ENCODE assay signal across 11 mouse cellular contexts in the genomic region with DNA sequence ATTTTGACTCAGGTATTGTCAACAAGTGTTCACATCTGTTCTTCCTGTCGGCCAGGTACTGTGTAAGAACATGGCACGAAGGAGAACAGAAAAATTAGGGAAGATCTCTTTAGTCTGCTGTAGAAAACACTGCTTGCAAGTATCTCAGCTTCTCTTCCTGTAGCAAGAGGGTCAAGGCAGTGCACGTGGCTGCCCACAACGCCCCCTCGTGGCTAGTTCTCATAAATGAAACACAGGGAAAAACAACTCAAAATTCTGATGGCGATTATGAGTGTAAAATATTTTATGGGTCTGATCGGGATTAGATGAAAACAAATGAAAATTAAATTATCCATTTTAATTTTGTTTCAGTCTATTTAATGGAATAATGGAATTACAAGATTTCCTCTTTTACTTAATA.
A peak's percentile ranks its signal among the peaks of the same experiment; 100 is the strongest.
DNase-seq lines count a peak whose midpoint lies in the region; ATAC-seq and TF ChIP-seq lines count a peak whose summit lies in the region.
"Had no signal": no experiment of that assay in that cellular context is flagged by ENCODE, and none has a peak within 500 bp of the region (broad histone marks: within the 10 kb centered on the region; RNA-seq: fewer than 3 reads in every experiment).

No protein-coding gene starts in this region.

- 55% methylated on average over 7 of the region's 7 CpGs for WGBS in kidney, adult 2 months
- 52% methylated on average over 7 of the region's 7 CpGs for WGBS in thymus, adult 2 months

- no peaks in the 10 kb centered on the region for H3K27me3 ChIP-seq in kidney, adult 2 months (replicated peaks; ENCODE audit: control insufficient read depth, insufficient read depth, low read length)
- no peaks in the 10 kb centered on the region for H3K27me3 ChIP-seq in thymus, adult 2 months (ENCODE audit: control insufficient read depth, insufficient read depth, low read length)
- H3K27me3 ChIP-seq: embryonic facial prominence, embryonic 12.5 days; liver, embryonic 13.5 days; neural tube, embryonic 12.5 days had no signal

- peak; percentile 32 for DNase-seq in kidney, postnatal 10 days
- DNase-seq in kidney, adult 2 months, result no peak
- DNase-seq in thymus, adult 2 months, result peak; percentile 26
- DNase-seq in thymus, adult 18-20 months, result no peak
- no peak for DNase-seq in urinary bladder, adult 2 months (ENCODE audit: low spot score)
- DNase-seq in heart, adult 18-20 months, result no peak
- DNase-seq: adrenal gland, adult 8-10 months had no signal

- ATAC-seq in granulocyte monocyte progenitor cell, adult 5-6 weeks (replicated peaks; ENCODE audit: poor library complexity, severe bottlenecking), result peak; percentile 48

- no peak for TF ChIP-seq CTCF in kidney, adult 2 months (conservative IDR thresholded peaks at IDR 0.05; ENCODE audit: insufficient read depth, insufficient read length, low read depth, low read length)
- TF ChIP-seq CTCF in thymus, adult 2 months (IDR thresholded peaks at IDR 0.05; ENCODE audit: borderline replicate concordance, control insufficient read depth, extremely low read depth, insufficient read depth, low read length, poor library complexity), result no peak

- no peak overlapping the region for H3K27ac ChIP-seq in kidney, adult 2 months (ENCODE audit: insufficient read depth, low read depth, low read length)
- H3K27ac ChIP-seq in thymus, adult 2 months (ENCODE audit: control insufficient read depth, insufficient read depth, low read length), result no peak overlapping the region
- H3K27ac ChIP-seq: embryonic facial prominence, embryonic 12.5 days; liver, embryonic 13.5 days; neural tube, embryonic 12.5 days had no signal

- no peak overlapping the region for H3K4me3 ChIP-seq in kidney, adult 2 months (ENCODE audit: insufficient read depth, low read depth, low read length)
- H3K4me3 ChIP-seq in thymus, adult 2 months (ENCODE audit: control insufficient read depth, insufficient read depth, low read length), result no peak overlapping the region
- H3K4me3 ChIP-seq: embryonic facial prominence, embryonic 12.5 days; liver, embryonic 13.5 days; neural tube, embryonic 12.5 days had no signal

- H3K4me1 ChIP-seq in kidney, adult 2 months (ENCODE audit: control insufficient read depth, insufficient read depth, low read length), result no peaks in the 10 kb centered on the region
- H3K4me1 ChIP-seq in thymus, adult 2 months (replicated peaks; ENCODE audit: control insufficient read depth, insufficient read depth, low read length), result no peaks in the 10 kb centered on the region

- no peaks in the 10 kb centered on the region for H3K36me3 ChIP-seq in kidney, adult 2 months (ENCODE audit: control insufficient read depth, insufficient read depth, low read length)
- no peaks in the 10 kb centered on the region for H3K36me3 ChIP-seq in thymus, adult 2 months (ENCODE audit: control insufficient read depth, insufficient read depth, low read length)
- H3K36me3 ChIP-seq: embryonic facial prominence, embryonic 12.5 days; liver, embryonic 13.5 days; neural tube, embryonic 12.5 days had no signal

- no peak for TF ChIP-seq POLR2A in kidney, adult 2 months (IDR thresholded peaks at IDR 0.05; ENCODE audit: low read depth, low read length)
- no peak for TF ChIP-seq POLR2A in thymus, adult 2 months (IDR thresholded peaks at IDR 0.05; ENCODE audit: control insufficient read depth, extremely low read depth, insufficient read depth, low read length, poor library complexity)

Comparison
In these comparisons a context has a peak if more than half of its experiments do, and no peak if none do; other contexts are left out.
1. DNase-seq: peak in kidney, postnatal 10 days (single experiment) and thymus, adult 2 months (single experiment); none in kidney, adult 2 months (single experiment), thymus, adult 18-20 months (0 of 2), urinary bladder, adult 2 months (single experiment) and heart, adult 18-20 months (0 of 2).